Mouse (Mus musculus) layer of hippocampus, postnatal 25 days (tissue): ENCODE data around the gene Coq2. TPM values are rescaled to one million over a fixed set of nuclear protein-coding genes. Genes with fewer than 3 reads are reported as not detected.

Source experiments
- DNase-seq, 2 experiments: peaks; one replicate each; pipeline ENCODE4 v3.0.0; 2022; ENCODE audit warnings: mixed read lengths in 2 of 2, low spot score in 1 of 2; ENCODE audit errors: extremely low spot score in 1 of 2
- total RNA-seq, 2 experiments: library from RNA; stranded (reverse); gene quantifications; 2 replicates each; pipeline ENCODE4 v1.2.3; 2021

Gene Coq2
- total RNA-seq, 2 experiments from 2014 or later, result 72.4 to 78.9 TPM

- no peak for DNase-seq
These were observed 52.3 kb downstream of the Coq2 start for GRCm38 (mm10) chr5:100622509-100623163.

GRCm38 (mm10) chr5:100621876-100622508 is 52.9 kb downstream of the Coq2 start:
- DNase-seq, result no peak

- no peak for DNase-seq
These were observed 54.0 kb downstream of the Coq2 start for GRCm38 (mm10) chr5:100620952-100621351.

GRCm38 (mm10) chr5:100619586-100620275 is 55.2 kb downstream of the Coq2 start:
- no peak for DNase-seq

DNA sequence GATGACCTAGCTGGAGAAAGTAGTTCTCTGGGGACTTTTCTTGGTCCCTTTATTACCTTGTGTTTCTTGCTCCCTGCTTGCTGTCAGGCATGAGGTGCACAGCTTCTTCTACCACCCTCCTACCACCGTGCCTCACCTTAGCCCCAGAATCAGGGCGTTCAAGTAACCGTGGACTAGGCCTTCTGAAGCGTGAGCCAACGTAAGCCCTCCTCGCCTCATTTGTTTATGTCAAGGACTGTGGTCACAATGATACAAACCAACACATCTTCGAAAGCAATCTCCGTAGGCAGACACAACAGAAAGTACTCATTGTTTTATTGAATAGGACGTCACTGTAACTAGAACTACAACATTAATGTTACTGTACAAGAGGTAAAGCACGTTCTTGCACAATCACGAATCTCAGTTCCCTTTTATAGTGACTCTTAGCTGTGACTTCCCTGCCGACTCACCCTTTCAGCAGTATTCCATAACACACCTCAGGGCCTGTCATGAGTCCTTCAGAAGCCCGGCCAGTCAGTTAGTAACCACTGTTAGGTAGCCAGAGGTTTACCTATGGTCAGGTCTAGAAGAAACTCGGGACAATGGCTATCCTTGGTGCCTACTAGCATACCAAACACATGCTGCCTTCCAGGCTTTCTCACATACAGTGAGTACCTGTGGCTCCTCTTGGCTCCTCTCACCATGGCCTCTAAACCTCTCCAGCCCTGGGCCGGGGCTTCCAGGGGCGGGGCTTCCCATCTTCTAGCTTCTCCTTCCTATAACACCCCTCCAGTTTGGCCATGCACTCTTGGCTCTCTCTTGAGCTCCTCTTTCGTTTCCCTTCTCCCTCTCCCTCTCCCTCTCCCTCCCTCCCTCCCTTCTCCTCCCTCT is 60.8 kb downstream of the Coq2 start:
- no peak for DNase-seq

GRCm38 (mm10) chr5:100607868-100608267 is 67.1 kb downstream of the Coq2 start:
- DNase-seq, result no peak

GRCm38 (mm10) chr5:100607090-100607762 is 67.7 kb downstream of the Coq2 start:
- no peak for DNase-seq

GRCm38 (mm10) chr5:100605828-100606229 is 69.1 kb downstream of the Coq2 start:
- DNase-seq, result no peak

Other genes with a start within 250 kb of the Coq2 start
- 10 to 100 TPM; 14.5 to 16.0 TPM for gene Lin54, start 174.5 kb downstream of the Coq2 start, total RNA-seq
- gene Cops4, start 156.8 kb downstream of the Coq2 start, total RNA-seq, result 10 to 100 TPM; 79.0 to 84.4 TPM
- gene Plac8, start 102.9 kb downstream of the Coq2 start, total RNA-seq, result not detected
- under 1 TPM; 0.49 to 0.52 TPM for gene Hpse, start 44.6 kb upstream of the Coq2 start, total RNA-seq
- gene Helq, start 123.5 kb upstream of the Coq2 start, total RNA-seq, result 10 to 100 TPM; 16.8 to 17.9 TPM
- 10 to 100 TPM; 52.5 to 61.8 TPM for gene Mrps18c, start 123.5 kb upstream of the Coq2 start, total RNA-seq
- 1 to 10 TPM; 6.9 to 9.2 TPM for gene Abraxas1, start 145.8 kb upstream of the Coq2 start, total RNA-seq
- 1 to 10 TPM; 1.3 to 2.0 TPM for gene Gpat3, start 170.6 kb upstream of the Coq2 start, total RNA-seq